Mouse (Mus musculus) liver, adult 2 months (tissue): ENCODE data around the gene Adgrl4.

ENCODE experiments used
- CTCF ChIP-seq: fragments of 200-500 bp; IDR thresholded peaks from 2 replicates; pipeline ENCODE4 v1.5.1; 2011; ENCODE audit warnings: low read depth, low read length, control low read depth
- POLR2A ChIP-seq: fragments of 200-500 bp; IDR thresholded peaks from 2 replicates; pipeline ENCODE4 v1.6.1; 2011; ENCODE audit warnings: low read length, control low read depth; ENCODE audit not compliant: insufficient read depth; ENCODE audit errors: extremely low read depth

- TF ChIP-seq POLR2A = no peak
- no peak for TF ChIP-seq CTCF
Measured at GRCm38 (mm10) chr3:151444284-151444683, 6.6 kb downstream of the Adgrl4 start.
